Mouse (Mus musculus) testis, adult 2 months (tissue): Measurements from ENCODE around the gene Cwf19l1. TPM values are rescaled to one million over a fixed set of nuclear protein-coding genes. Genes with fewer than 3 reads are reported as not detected.

Source experiments
- H3K27ac ChIP-seq: fragments of 200-500 bp; 2 replicates; pipeline ENCODE4 v1.5.1; 2012; ENCODE audit warnings: low read depth, low read length; ENCODE audit not compliant: control insufficient read depth, insufficient read depth
- H3K27me3 ChIP-seq: fragments of 200-500 bp; 2 replicates; pipeline ENCODE4 v1.6.1; 2012; ENCODE audit warnings: mild to moderate bottlenecking, low read length, moderate library complexity; ENCODE audit not compliant: control insufficient read depth, insufficient read depth
- H3K36me3 ChIP-seq: fragments of 200-500 bp; 2 replicates; pipeline ENCODE4 v1.6.1; 2012; ENCODE audit warnings: mild to moderate bottlenecking, low read length; ENCODE audit not compliant: control insufficient read depth, insufficient read depth
- H3K4me1 ChIP-seq: fragments of 200-500 bp; 2 replicates; pipeline ENCODE4 v1.6.1; 2012; ENCODE audit warnings: low read length; ENCODE audit not compliant: control insufficient read depth, insufficient read depth
- H3K4me3 ChIP-seq: fragments of 200-500 bp; 2 replicates; pipeline ENCODE4 v1.5.1; 2012; ENCODE audit warnings: low read depth, mild to moderate bottlenecking, low read length, moderate library complexity, mixed read lengths; ENCODE audit not compliant: control insufficient read depth
- CTCF ChIP-seq: fragments of 200-500 bp; IDR thresholded peaks from 2 replicates; pipeline ENCODE4 v1.5.1; 2012; ENCODE audit warnings: low read depth, mild to moderate bottlenecking, inconsistent platforms, low read length, moderate library complexity; ENCODE audit not compliant: control insufficient read depth, insufficient read depth, insufficient replicate concordance
- POLR2A ChIP-seq: fragments of 200-500 bp; IDR thresholded peaks from 2 replicates; pipeline ENCODE4 v1.6.1; 2012; ENCODE audit warnings: low read depth, mild to moderate bottlenecking, inconsistent platforms, low read length, moderate library complexity; ENCODE audit not compliant: control insufficient read depth
- polyA plus RNA-seq: library from polyadenylated mRNA; depleted of rRNA; stranded (reverse); fragments of >200 nt; gene quantifications from 2 replicates; pipeline ENCODE4 v1.2.3, GENCODE M21; 2012; rRNA removed

The Cwf19l1 gene
- polyA plus RNA-seq, 1 experiment = 6.8 TPM

GRCm38 (mm10) chr19:44069121-44069913, 66.4 kb downstream of the Cwf19l1 start, which contains the start of gene Erlin1:
Gene Erlin1 (minus strand): TSS chr19:44069785.
- H3K4me1 ChIP-seq = peaks cover 11% of the 10 kb centered on the region
- H3K27ac ChIP-seq = peak within 1 kb of the TSS; percentile 86
- H3K36me3 ChIP-seq = peaks cover 3% of the 10 kb centered on the region
- no peaks in the 10 kb centered on the region for H3K27me3 ChIP-seq
- H3K4me3 ChIP-seq = peak within 1 kb of the TSS; percentile 87
- TF ChIP-seq CTCF = no peak
- TF ChIP-seq POLR2A = peak; percentile 66

- peaks cover 3% of the 10 kb centered on the region for H3K36me3 ChIP-seq
- peaks cover 12% of the 10 kb centered on the region for H3K4me1 ChIP-seq
- H3K27ac ChIP-seq = no peak overlapping the region
- TF ChIP-seq CTCF = no peak
- no peak for TF ChIP-seq POLR2A
- H3K4me3 ChIP-seq = peak overlapping the region; percentile 87; the same call in 1 of the 2 replicates
- H3K27me3 ChIP-seq = no peaks in the 10 kb centered on the region
Measured at GRCm38 (mm10) chr19:44068232-44068631, 67.4 kb downstream of the Cwf19l1 start.

- Histone ChIP-seq H3K36me3 (peaks cover 3% of the 10 kb centered on the region), H3K27ac (no peak overlapping the region), H3K4me1 (peaks cover 12% of the 10 kb centered on the region), H3K4me3 (peak overlapping the region; percentile 46; the same call in 1 of the 2 replicates), H3K27me3 (no peaks in the 10 kb centered on the region)
- no peak for TF ChIP-seq POLR2A
- no peak for TF ChIP-seq CTCF
Measured at GRCm38 (mm10) chr19:44067323-44068049, 68.2 kb downstream of the Cwf19l1 start.

- H3K36me3 ChIP-seq = peaks cover 4% of the 10 kb centered on the region
- TF ChIP-seq CTCF (no peak), POLR2A (no peak)
- H3K27me3 ChIP-seq = no peaks in the 10 kb centered on the region
- peaks cover 2% of the 10 kb centered on the region; the same call in 1 of the 2 replicates for H3K4me1 ChIP-seq
- H3K4me3 ChIP-seq = no peak overlapping the region
- H3K27ac ChIP-seq = no peak overlapping the region
Measured at GRCm38 (mm10) chr19:44064734-44065133, 70.9 kb downstream of the Cwf19l1 start.

GRCm38 (mm10) chr19:44063773-44064172, 71.9 kb downstream of the Cwf19l1 start:
- no peak overlapping the region for H3K4me3 ChIP-seq
- H3K36me3 ChIP-seq = peaks cover 4% of the 10 kb centered on the region
- no peaks in the 10 kb centered on the region for H3K27me3 ChIP-seq

GRCm38 (mm10) chr19:44060226-44060625, 75.5 kb downstream of the Cwf19l1 start:
- no peaks in the 10 kb centered on the region for H3K27me3 ChIP-seq
- H3K36me3 ChIP-seq = peaks cover 5% of the 10 kb centered on the region
- no peak overlapping the region for H3K27ac ChIP-seq
- no peak for TF ChIP-seq POLR2A
- no peak for TF ChIP-seq CTCF
- no peak overlapping the region for H3K4me3 ChIP-seq
- peaks cover 2% of the 10 kb centered on the region; the same call in 1 of the 2 replicates for H3K4me1 ChIP-seq

More at GRCm38 (mm10) chr19:44063773-44064172, 71.9 kb downstream of the Cwf19l1 start:
- TF ChIP-seq POLR2A = no peak
- TF ChIP-seq CTCF = no peak
- H3K4me1 ChIP-seq = peaks cover 2% of the 10 kb centered on the region; the same call in 1 of the 2 replicates
- no peak overlapping the region for H3K27ac ChIP-seq

Other genes with a start within 250 kb of the Cwf19l1 start
- gene Dnmbp, start 195.7 kb downstream of the Cwf19l1 start, polyA plus RNA-seq = 10.0 and 10.7 TPM in 2 replicates
- 6.5 and 8.2 TPM in 2 replicates for gene Cpn1, start 149.3 kb downstream of the Cwf19l1 start, polyA plus RNA-seq
- 0.85 and 1.1 TPM in 2 replicates for gene Cyp2c23, start 106.7 kb downstream of the Cwf19l1 start, polyA plus RNA-seq
- 24.3 and 27.8 TPM in 2 replicates for gene Erlin1, start 66.1 kb downstream of the Cwf19l1 start, polyA plus RNA-seq
- 11.8 and 18.3 TPM in 2 replicates for gene Chuk, start 28.4 kb downstream of the Cwf19l1 start, polyA plus RNA-seq
- gene Bloc1s2, start 10.6 kb upstream of the Cwf19l1 start, polyA plus RNA-seq = 44.8 and 48.6 TPM in 2 replicates
- gene Pkd2l1, start 56.6 kb upstream of the Cwf19l1 start, polyA plus RNA-seq = 9.2 and 11.5 TPM in 2 replicates
- gene Scd3, start 67.4 kb upstream of the Cwf19l1 start, polyA plus RNA-seq = 7.1 and 9.0 TPM in 2 replicates
- 60.9 and 71.6 TPM in 2 replicates for gene Scd2, start 157.8 kb upstream of the Cwf19l1 start, polyA plus RNA-seq
- 0.22 and 0.37 TPM in 2 replicates for gene Scd4, start 197.2 kb upstream of the Cwf19l1 start, polyA plus RNA-seq